Mouse (Mus musculus) skeletal muscle tissue, postnatal 0 days (tissue): ENCODE measurements around the gene Gm20821. TPM values are rescaled to one million over a fixed set of nuclear protein-coding genes. Genes with fewer than 3 reads are reported as not detected.

ENCODE experiments used
- polyA plus RNA-seq: library from polyadenylated mRNA; unstranded; fragments of >200 nt; fragmentation: Nextera tagmentation; extraction: Ambion mirVana; gene quantifications from 2 replicates; pipeline ENCODE4 v1.2.1, GENCODE M21; 2015

The Gm20821 gene
- polyA plus RNA-seq, result not detected in 2 replicates

DNA sequence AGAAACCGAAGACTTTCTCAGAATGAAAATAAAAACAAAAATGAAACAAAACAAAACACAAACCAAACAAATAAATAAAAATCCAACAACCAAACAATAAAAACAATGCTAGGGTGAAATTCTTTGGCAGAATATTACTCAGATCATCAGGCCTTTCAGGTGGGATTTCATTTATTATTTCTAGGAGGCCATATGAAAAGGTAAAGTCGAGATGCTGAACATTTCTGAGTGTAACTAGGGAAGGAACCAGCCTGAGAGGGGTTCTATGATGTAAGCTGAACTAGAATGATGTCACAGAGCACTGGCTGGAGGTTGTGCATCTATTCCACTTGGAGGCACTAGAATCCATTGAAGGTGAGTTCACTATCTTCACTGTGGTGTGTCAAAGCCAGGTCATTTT, at the start of gene Gm20821:
Gene Gm20821, plus strand, starts transcription at position 301 of the 400 bp plus-strand sequence.

